Mouse (Mus musculus): ENCODE results near the gene Mapk6. TPM values are rescaled to one million over a fixed set of nuclear protein-coding genes. Genes with fewer than 3 reads are reported as not detected.

Gene Mapk6
- total and polyA plus RNA-seq, 3 experiments = 19.6 to 91.0 (median 44.1) TPM

DNA sequence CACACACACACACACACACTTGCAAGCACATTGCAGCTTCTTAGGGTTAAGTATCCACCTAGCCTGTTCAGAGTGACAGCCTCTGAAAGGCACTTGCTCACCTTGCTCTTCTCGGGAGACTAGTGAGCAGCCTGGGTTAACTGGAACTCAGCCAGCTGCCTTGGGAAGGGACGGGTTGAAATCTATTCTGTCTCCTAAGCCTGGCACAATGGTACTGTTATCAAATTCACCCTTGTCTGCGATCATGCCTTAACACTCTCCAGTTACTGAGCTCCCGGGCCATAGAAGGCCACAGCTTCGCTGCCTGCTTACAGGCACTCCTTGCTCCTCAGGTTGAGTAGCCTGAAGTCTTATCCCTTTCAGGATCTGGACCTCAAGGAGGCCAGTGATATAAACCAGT is 9.2 kb downstream of the Mapk6 start:
- Histone ChIP-seq H3K27ac (ENCODE audit: control insufficient read depth, low read depth, low read length) (no peak overlapping the region), H3K4me3 (ENCODE audit: control insufficient read depth in 1 of 2, insufficient read depth in 1 of 2, low read depth in 2 of 2, low read length in 2 of 2) (no peak overlapping the region), H3K27me3 (ENCODE audit: control insufficient read depth in 1 of 2, insufficient read depth in 2 of 2, low read length in 2 of 2) (no peaks in the 10 kb centered on the region), H3K9me3 (replicated peaks; ENCODE audit: insufficient read depth, low read length) (no peaks in the 10 kb centered on the region), H3K79me2 (ENCODE audit: control insufficient read depth, insufficient read depth, low read length, poor library complexity) (peaks cover 42% of the 10 kb centered on the region), H3K9ac (ENCODE audit: control insufficient read depth, low read depth, low read length, poor library complexity, severe bottlenecking) (no peak overlapping the region), H3K36me3 (ENCODE audit: control insufficient read depth in 1 of 2, insufficient read depth in 2 of 2, low read length in 2 of 2) (peaks cover 5 to 8% of the 10 kb centered on the region in 2 experiments), H3K4me1 (ENCODE audit: control insufficient read depth in 1 of 2, insufficient read depth in 2 of 2, low read length in 2 of 2) (peaks cover 0 to 14% of the 10 kb centered on the region in 2 experiments; a peak in 3 of 4 replicates)
- TF ChIP-seq MYC (IDR thresholded peaks at IDR 0.05; ENCODE audit: low read depth, low read length) (no peak), EP300 (IDR thresholded peaks at IDR 0.05; ENCODE audit: low read depth in 1 of 2, low read length in 2 of 2) (peak in 1 of 2 experiments; percentile 36; a peak in 1 of 4 replicates)
- peak; percentile 16 for DNase-seq (ENCODE audit: low read depth, low spot score)

GRCm38 (mm10) chr9:75399069-75399468 is 10.7 kb downstream of the Mapk6 start:
- Histone ChIP-seq H3K27me3 (ENCODE audit: control insufficient read depth in 1 of 2, insufficient read depth in 2 of 2, low read length in 2 of 2) (no peaks in the 10 kb centered on the region), H3K4me1 (ENCODE audit: control insufficient read depth in 1 of 2, insufficient read depth in 2 of 2, low read length in 2 of 2) (peaks cover 0 to 14% of the 10 kb centered on the region in 2 experiments; a peak in 3 of 4 replicates), H3K9me3 (replicated peaks; ENCODE audit: insufficient read depth, low read length) (no peaks in the 10 kb centered on the region), H3K36me3 (ENCODE audit: control insufficient read depth in 1 of 2, insufficient read depth in 2 of 2, low read length in 2 of 2) (peaks cover 5 to 8% of the 10 kb centered on the region in 2 experiments), H3K9ac (ENCODE audit: control insufficient read depth, low read depth, low read length, poor library complexity, severe bottlenecking) (no peak overlapping the region), H3K79me2 (ENCODE audit: control insufficient read depth, insufficient read depth, low read length, poor library complexity) (peaks cover 29% of the 10 kb centered on the region), H3K27ac (ENCODE audit: control insufficient read depth, low read depth, low read length) (no peak overlapping the region), H3K4me3 (ENCODE audit: control insufficient read depth in 1 of 2, insufficient read depth in 1 of 2, low read depth in 2 of 2, low read length in 2 of 2) (no peak overlapping the region)
- DNase-seq (ENCODE audit: low read depth, low spot score) = no peak
- TF ChIP-seq TAL1 (IDR thresholded peaks at IDR 0.05; ENCODE audit: low read length) (no peak), CTCF (IDR thresholded peaks at IDR 0.05 in 2 of 3, conservative IDR thresholded peaks at IDR 0.05 in 1 of 3; ENCODE audit: control insufficient read depth in 1 of 3, insufficient read depth in 1 of 3, low read depth in 2 of 3, low read length in 3 of 3, poor library complexity in 1 of 3, severe bottlenecking in 1 of 3) (peak; percentile 18 to 48 (median 19); a peak in 5 of 6 replicates)

GRCm38 (mm10) chr9:75395971-75396370 is 13.8 kb downstream of the Mapk6 start:
- Histone ChIP-seq H3K9ac (ENCODE audit: control insufficient read depth, low read depth, low read length, poor library complexity, severe bottlenecking) (no peak overlapping the region), H3K4me1 (ENCODE audit: control insufficient read depth in 1 of 2, insufficient read depth in 2 of 2, low read length in 2 of 2) (peaks cover 0 to 4% of the 10 kb centered on the region in 2 experiments; a peak in 1 of 4 replicates), H3K9me3 (replicated peaks; ENCODE audit: insufficient read depth, low read length) (no peaks in the 10 kb centered on the region), H3K36me3 (ENCODE audit: control insufficient read depth in 1 of 2, insufficient read depth in 2 of 2, low read length in 2 of 2) (peaks cover 0 to 14% of the 10 kb centered on the region in 2 experiments; a peak in 3 of 4 replicates), H3K27ac (ENCODE audit: control insufficient read depth, low read depth, low read length) (no peak overlapping the region), H3K79me2 (ENCODE audit: control insufficient read depth, insufficient read depth, low read length, poor library complexity) (peaks cover 5% of the 10 kb centered on the region), H3K27me3 (ENCODE audit: control insufficient read depth in 1 of 2, insufficient read depth in 2 of 2, low read length in 2 of 2) (no peaks in the 10 kb centered on the region), H3K4me3 (ENCODE audit: control insufficient read depth in 1 of 2, insufficient read depth in 1 of 2, low read depth in 2 of 2, low read length in 2 of 2) (no peak overlapping the region)
- DNase-seq (ENCODE audit: low read depth, low spot score) = no peak
- TF ChIP-seq MXI1 (IDR thresholded peaks at IDR 0.05; ENCODE audit: low read depth, low read length) = no peak
- TF ChIP-seq POLR2AphosphoS2 (IDR thresholded peaks at IDR 0.05; ENCODE audit: low read length) = no peak
- TF ChIP-seq MYC (IDR thresholded peaks at IDR 0.05; ENCODE audit: low read depth, low read length) = no peak
- TF ChIP-seq POLR2AphosphoS5 (IDR thresholded peaks at IDR 0.05; ENCODE audit: borderline replicate concordance, low read depth, low read length) = no peak
- TF ChIP-seq KAT2A (conservative IDR thresholded peaks at IDR 0.05; ENCODE audit: low read depth, low read length) = no peak
- no peak for TF ChIP-seq NRF1 (IDR thresholded peaks at IDR 0.05; ENCODE audit: insufficient read depth, low read depth, low read length, poor library complexity, severe bottlenecking)
- TF ChIP-seq TBP (IDR thresholded peaks at IDR 0.05; ENCODE audit: low read depth, low read length) = no peak
- TF ChIP-seq GABPA (IDR thresholded peaks at IDR 0.05; ENCODE audit: low read depth, low read length) = no peak
